In the genomic region with DNA sequence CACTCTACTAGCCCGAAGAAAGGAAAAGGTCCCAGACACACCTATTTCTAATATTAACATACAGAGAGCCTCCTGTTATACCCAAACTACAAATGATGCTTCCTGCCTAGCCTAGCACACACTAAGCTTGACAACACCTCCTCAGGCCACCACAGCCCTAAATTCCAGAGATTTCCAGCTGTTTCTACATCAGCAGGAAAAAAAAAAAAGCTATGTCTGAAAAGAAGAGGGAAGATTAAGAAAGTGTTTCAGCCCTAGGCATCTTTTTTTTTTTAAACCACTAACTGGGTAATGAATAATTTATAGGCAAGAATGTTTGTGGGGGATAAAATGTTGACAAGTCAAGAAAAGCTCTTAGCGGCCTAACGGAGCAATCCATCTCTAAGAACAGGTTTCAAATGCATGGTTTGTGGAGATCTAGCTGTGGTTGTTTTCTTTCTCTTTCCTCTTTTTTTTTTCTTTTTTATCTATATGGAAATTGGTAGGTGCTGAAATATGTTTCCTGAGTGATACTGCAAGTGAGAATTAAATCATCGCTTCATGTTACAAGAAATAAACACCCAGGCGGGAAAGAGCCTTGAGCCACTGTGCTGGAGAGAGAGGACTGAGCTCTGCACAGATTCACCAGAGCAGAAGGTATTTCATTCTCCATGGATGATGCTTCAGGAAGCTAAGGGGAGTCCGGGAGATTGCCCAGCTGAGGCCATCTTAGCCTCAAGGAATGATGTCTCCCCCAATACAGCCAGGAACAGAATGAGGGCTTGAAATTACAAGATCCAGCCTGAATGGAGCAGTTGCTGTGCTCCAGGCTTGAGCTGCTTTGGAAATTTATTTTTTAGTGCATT, we compare ENCODE assay signal across 17 mouse cellular contexts.
A peak's percentile ranks its signal among the peaks of the same experiment; 100 is the strongest.
DNase-seq lines count a peak whose midpoint lies in the region; ATAC-seq lines count a peak whose summit lies in the region.
"Had no signal": no experiment of that assay in that cellular context is flagged by ENCODE, and none has a peak within 500 bp of the region (broad histone marks: within the 10 kb centered on the region; RNA-seq: fewer than 3 reads in every experiment).

No protein-coding gene starts in this region.

- no peaks in the 10 kb centered on the region for H3K9me3 ChIP-seq in forebrain, embryonic 13.5 days (replicated peaks)
- no peaks in the 10 kb centered on the region for H3K9me3 ChIP-seq in forebrain, embryonic 16.5 days (ENCODE audit: control insufficient read depth, low read length)
- H3K9me3 ChIP-seq in neural tube, embryonic 13.5 days: 0 out of 2 replicates have a peak, but pooled peaks cover 3% of the 10 kb centered on the region
- no peaks in the 10 kb centered on the region for H3K9me3 ChIP-seq in midbrain, embryonic 14.5 days (ENCODE audit: control insufficient read depth, low read length)
- H3K9me3 ChIP-seq: embryonic facial prominence, embryonic 15.5 days; heart, embryonic 13.5 days; stomach, embryonic 15.5 days had no signal

- H3K36me3 ChIP-seq in forebrain, embryonic 13.5 days (ENCODE audit: poor library complexity, severe bottlenecking): no peaks in the 10 kb centered on the region
- no peaks in the 10 kb centered on the region for H3K36me3 ChIP-seq in forebrain, embryonic 16.5 days (ENCODE audit: control insufficient read depth, insufficient read depth)
- no peaks in the 10 kb centered on the region for H3K36me3 ChIP-seq in neural tube, embryonic 13.5 days
- H3K36me3 ChIP-seq in midbrain, embryonic 14.5 days (ENCODE audit: control insufficient read depth, insufficient read depth, low read length): no peaks in the 10 kb centered on the region
- H3K36me3 ChIP-seq: embryonic facial prominence, embryonic 15.5 days; heart, embryonic 13.5 days; liver, embryonic 13.5 days; stomach, embryonic 15.5 days had no signal

- H3K27me3 ChIP-seq in forebrain, embryonic 13.5 days: 0 out of 2 replicates have a peak, but pooled peaks cover 3% of the 10 kb centered on the region
- no peaks in the 10 kb centered on the region for H3K27me3 ChIP-seq in forebrain, embryonic 16.5 days (replicated peaks; ENCODE audit: control insufficient read depth, insufficient read depth, low read length)
- no peaks in the 10 kb centered on the region for H3K27me3 ChIP-seq in neural tube, embryonic 13.5 days
- no peaks in the 10 kb centered on the region for H3K27me3 ChIP-seq in midbrain, embryonic 14.5 days (ENCODE audit: control insufficient read depth, insufficient read depth, low read length)
- H3K27me3 ChIP-seq: embryonic facial prominence, embryonic 15.5 days; heart, embryonic 13.5 days; liver, embryonic 13.5 days; stomach, embryonic 15.5 days had no signal

- no peak overlapping the region for H3K9ac ChIP-seq in forebrain, embryonic 13.5 days
- H3K9ac ChIP-seq in forebrain, embryonic 16.5 days (replicated peaks; ENCODE audit: low read depth, low read length): no peak overlapping the region
- H3K9ac ChIP-seq in neural tube, embryonic 13.5 days: no peak overlapping the region
- H3K9ac ChIP-seq in midbrain, embryonic 14.5 days (replicated peaks; ENCODE audit: low read length): no peak overlapping the region
- H3K9ac ChIP-seq: embryonic facial prominence, embryonic 15.5 days; heart, embryonic 13.5 days; liver, embryonic 13.5 days; stomach, embryonic 15.5 days had no signal

- no peak for DNase-seq in neural tube, embryonic 10.5 days (ENCODE audit: extremely low spot score, low spot score)
- peak; percentile 51 for DNase-seq in midbrain, embryonic 14.5 days
- DNase-seq in T-cell, adult 2 months (ENCODE audit: low spot score): no peak
- DNase-seq in ovary, adult 18-20 months (ENCODE audit: low spot score): no peak
- no peak for DNase-seq in thymus, postnatal 36 days
- DNase-seq: adrenal gland, adult 2 months; cerebellum, adult 18-20 months; kidney, adult 8-10 months; kidney, postnatal 4 days; liver, embryonic 13.5 days had no signal

- 70% methylated on average over 6 of the region's 6 CpGs for WGBS in forebrain, embryonic 13.5 days
- WGBS in forebrain, embryonic 16.5 days: 61% methylated on average over 6 of the region's 6 CpGs
- 68% methylated on average over 6 of the region's 6 CpGs for WGBS in neural tube, embryonic 13.5 days
- WGBS in midbrain, embryonic 14.5 days: 54% methylated on average over 6 of the region's 6 CpGs

- no peak for ATAC-seq in forebrain, embryonic 13.5 days
- ATAC-seq in forebrain, embryonic 16.5 days: no peak
- ATAC-seq in neural tube, embryonic 13.5 days (ENCODE audit: low read depth): no peak
- ATAC-seq in midbrain, embryonic 14.5 days (ENCODE audit: low FRiP score, low TSS enrichment): no peak

- H3K4me2 ChIP-seq in forebrain, embryonic 13.5 days: no peak overlapping the region
- H3K4me2 ChIP-seq in forebrain, embryonic 16.5 days (ENCODE audit: low read length): no peak overlapping the region
- H3K4me2 ChIP-seq in neural tube, embryonic 13.5 days: no peak overlapping the region
- H3K4me2 ChIP-seq in midbrain, embryonic 14.5 days (ENCODE audit: low read length): no peak overlapping the region
- H3K4me2 ChIP-seq: embryonic facial prominence, embryonic 15.5 days; heart, embryonic 13.5 days; liver, embryonic 13.5 days; stomach, embryonic 15.5 days had no signal

- H3K4me1 ChIP-seq in forebrain, embryonic 13.5 days: peaks cover 2% of the 10 kb centered on the region; the same call in 1 of the 2 replicates
- H3K4me1 ChIP-seq in forebrain, embryonic 16.5 days (replicated peaks; ENCODE audit: control insufficient read depth, insufficient read depth, low read length): peaks cover under 1% of the 10 kb centered on the region; the same call in 1 of the 2 replicates
- H3K4me1 ChIP-seq in neural tube, embryonic 13.5 days (replicated peaks): peaks cover 19% of the 10 kb centered on the region; the same call in 1 of the 2 replicates
- H3K4me1 ChIP-seq in midbrain, embryonic 14.5 days (ENCODE audit: control insufficient read depth, insufficient read depth, low read length): 0 out of 2 replicates have a peak, but pooled peaks cover 3% of the 10 kb centered on the region
- H3K4me1 ChIP-seq: embryonic facial prominence, embryonic 15.5 days; heart, embryonic 13.5 days; liver, embryonic 13.5 days; megakaryocyte, embryonic 14.5 days had no signal

- no peak overlapping the region for H3K4me3 ChIP-seq in forebrain, embryonic 13.5 days
- H3K4me3 ChIP-seq in forebrain, embryonic 16.5 days (replicated peaks; ENCODE audit: low read length): no peak overlapping the region
- no peak overlapping the region for H3K4me3 ChIP-seq in neural tube, embryonic 13.5 days
- H3K4me3 ChIP-seq in midbrain, embryonic 14.5 days (replicated peaks; ENCODE audit: low read depth, low read length): no peak overlapping the region
- H3K4me3 ChIP-seq: embryonic facial prominence, embryonic 15.5 days; heart, embryonic 13.5 days; liver, embryonic 13.5 days; megakaryocyte, embryonic 14.5 days; stomach, embryonic 15.5 days had no signal

- peak overlapping the region; percentile 25; the same call in 1 of the 2 replicates for H3K27ac ChIP-seq in forebrain, embryonic 13.5 days
- H3K27ac ChIP-seq in forebrain, embryonic 16.5 days (ENCODE audit: low read length): no peak overlapping the region
- peak overlapping the region; percentile 78 for H3K27ac ChIP-seq in neural tube, embryonic 13.5 days (replicated peaks)
- peak overlapping the region; percentile 64; the same call in 1 of the 2 replicates for H3K27ac ChIP-seq in midbrain, embryonic 14.5 days (replicated peaks; ENCODE audit: low read depth, low read length)
- H3K27ac ChIP-seq: embryonic facial prominence, embryonic 15.5 days; heart, embryonic 13.5 days; liver, embryonic 13.5 days had no signal
